Mouse (Mus musculus) embryo, embryonic 10 days (tissue): ENCODE measurements at regions not wholly inside any gene's neighbourhood (a gene's known extent, or its start where the extent isn't known, plus 50 kb on each side); places are given as distances from the start of the nearest gene placed in this dataset.

Experiments
- DNase-seq: peaks from one replicate; pipeline ENCODE4 v3.0.0-alpha.2; 2015; ENCODE audit warnings: low spot score

GRCm38 (mm10) chr12:106732108-106732857 lies 722.3 kb downstream of the Vrk1 start:
- DNase-seq: no peak

DNA sequence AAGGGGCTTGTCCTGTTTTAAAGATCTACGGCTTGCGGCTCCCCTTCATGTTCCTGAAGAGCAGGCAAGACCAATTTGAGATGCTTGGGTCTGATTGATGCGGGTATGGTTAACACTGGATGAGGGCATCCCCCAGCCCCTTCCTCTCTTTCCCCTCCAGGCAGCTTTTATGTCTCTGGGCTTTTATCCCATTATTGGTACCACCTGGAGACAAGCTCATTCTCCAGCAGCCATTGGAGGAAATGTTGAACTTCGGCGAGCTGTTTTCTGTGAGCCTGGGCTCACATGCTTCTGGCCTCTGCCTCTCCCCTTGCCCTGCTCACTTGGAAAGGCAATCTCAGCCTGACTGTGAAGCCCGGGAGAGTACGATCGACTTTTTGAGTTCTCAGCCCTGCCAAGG lies 738.7 kb downstream of the Vrk1 start:
- no peak for DNase-seq

DNA sequence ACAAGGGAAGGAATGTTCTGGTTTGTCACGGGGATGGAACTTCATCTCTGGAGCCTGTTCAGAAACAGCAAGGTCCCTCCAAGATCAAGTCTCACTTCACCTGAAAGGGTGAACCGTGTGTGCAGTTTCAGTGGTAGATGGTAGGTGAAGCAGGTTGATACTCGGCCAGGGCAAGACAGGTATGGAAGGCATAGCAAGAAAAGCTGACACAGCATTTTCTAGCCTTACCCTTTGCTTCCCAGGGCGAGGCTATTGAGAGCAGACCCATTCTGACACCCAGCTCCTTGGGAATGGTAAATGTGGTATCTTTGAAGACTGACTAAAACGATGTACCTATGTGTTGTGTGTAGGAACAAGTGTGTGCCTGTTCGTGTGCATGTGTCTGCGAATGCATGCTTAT lies 724.9 kb upstream of the 3110018I06Rik start:
- no peak for DNase-seq

GRCm38 (mm10) chr12:106764516-106764915 lies 723.9 kb upstream of the 3110018I06Rik start:
- no peak for DNase-seq

DNA sequence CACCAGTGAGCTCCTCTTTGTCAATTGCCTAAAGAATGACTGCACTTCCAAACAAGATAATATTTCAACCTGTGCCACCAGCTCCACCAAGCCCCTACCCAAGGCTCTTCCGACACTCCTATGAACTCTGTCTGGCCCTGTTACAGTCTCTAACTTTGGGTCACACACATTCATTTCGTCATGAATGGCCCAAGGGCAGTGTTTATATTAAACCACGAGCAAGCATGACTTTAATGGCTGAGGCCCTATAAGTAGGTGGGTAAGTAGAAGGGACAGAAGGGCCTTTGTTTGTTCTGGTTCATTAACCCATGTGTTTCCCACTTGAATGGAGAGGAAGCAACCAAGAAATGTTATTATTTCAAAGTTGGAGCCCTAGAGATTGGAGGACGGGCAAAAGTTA lies 714.9 kb upstream of the 3110018I06Rik start:
- DNase-seq: no peak

- DNase-seq: peak; percentile 24
Measured at GRCm38 (mm10) chr12:106796596-106796995, 691.8 kb upstream of the 3110018I06Rik start.

DNA sequence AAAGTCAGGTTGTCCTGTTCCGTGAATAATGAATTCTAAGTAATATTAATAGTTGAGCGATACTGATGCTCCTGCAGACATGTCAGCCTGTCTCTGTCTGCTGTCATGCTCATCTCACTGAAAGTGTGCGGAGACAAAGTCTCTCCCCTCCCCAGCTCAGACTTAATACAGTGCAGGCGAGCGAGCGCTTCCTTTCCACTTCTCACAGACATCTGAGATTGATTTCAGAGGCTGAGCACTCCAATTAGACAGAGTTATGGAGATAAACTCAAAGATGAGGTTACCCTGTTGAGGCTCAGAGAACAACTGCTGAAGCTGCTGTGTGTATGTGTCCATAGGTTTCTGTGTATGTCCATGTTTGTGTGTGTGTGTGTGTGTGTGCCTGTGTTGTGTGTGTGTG lies 668.7 kb upstream of the 3110018I06Rik start:
- DNase-seq: no peak

DNA sequence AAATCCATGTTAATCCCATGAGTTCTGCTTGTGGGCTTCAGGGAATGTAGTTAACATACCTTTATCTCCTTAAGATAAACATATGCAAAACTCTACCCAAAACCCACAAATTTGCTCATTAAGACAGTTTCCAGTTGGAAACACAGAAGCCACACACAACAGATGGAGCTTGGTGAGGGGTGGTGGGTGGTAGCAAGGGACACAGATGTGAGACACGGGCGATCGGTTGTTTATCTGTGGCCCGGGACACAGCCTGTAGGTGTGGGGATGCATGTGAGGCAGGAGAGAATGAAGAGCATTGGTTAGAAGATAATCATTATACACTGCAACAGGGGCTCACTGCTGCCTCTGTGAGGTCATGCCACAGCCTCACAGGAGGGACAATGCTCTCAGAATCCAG lies 666.1 kb upstream of the 3110018I06Rik start:
- DNase-seq: no peak

GRCm38 (mm10) chr12:106828542-106828941 lies 659.9 kb upstream of the 3110018I06Rik start:
- DNase-seq: no peak

DNA sequence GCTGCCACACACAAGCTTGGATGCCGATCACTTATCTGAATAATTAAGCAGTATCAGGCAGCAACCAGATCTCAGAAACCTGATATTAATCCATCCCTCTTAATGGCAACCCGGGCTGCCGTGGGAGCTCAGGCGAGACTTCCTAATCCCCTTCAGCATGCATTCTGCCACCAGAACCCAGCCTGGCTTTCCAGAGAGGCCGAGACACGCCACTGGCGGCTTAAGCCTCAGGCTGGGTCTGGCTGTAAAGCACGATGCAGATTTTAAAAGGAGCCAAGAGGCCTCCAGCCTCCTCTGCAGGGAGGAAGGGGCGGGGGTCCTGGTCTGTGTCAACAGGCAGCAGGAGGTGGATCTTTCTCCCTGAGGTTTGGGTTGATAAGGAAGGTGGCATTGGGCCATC lies 659.1 kb upstream of the 3110018I06Rik start:
- DNase-seq: no peak

DNA sequence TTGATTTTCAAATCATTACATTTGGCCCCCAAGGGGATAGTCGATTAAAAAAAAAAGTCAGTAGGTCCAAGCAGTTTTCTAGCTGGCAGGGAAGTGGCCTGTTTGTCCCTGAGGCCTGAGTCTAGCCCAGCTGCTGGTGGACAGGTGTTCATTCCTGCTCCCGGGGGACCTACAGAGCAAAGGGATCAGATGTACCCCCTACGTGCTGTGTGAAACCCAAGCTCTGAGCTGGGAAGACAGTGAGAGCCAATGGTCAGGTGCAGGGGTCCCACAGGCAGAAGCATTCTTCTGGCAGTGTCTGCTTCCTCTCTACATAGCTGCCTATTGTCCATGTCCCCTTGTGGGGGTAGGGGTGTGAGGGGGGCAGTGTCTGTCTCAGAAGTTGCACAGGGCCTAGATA lies 653.2 kb upstream of the 3110018I06Rik start:
- no peak for DNase-seq

DNA sequence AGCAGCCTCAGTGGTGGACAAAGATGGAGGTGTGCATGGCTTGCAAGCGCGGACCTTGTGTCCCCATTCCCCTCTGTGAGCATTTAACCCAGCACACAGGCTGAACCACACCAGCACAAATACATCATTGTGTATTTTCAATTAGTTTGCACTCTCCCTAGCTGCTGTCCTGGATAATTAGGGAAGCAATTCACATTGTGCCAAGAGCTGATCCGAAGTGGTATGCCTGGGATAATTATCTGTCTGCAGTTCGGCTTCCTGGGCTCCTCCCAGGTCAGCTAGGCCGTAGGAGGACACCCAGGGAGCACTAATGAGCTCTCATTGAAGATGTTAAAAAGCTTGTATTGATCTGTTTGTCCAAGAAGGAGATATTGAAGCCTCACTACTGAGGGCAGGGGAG lies 648.8 kb upstream of the 3110018I06Rik start:
- DNase-seq: peak; percentile 30

DNA sequence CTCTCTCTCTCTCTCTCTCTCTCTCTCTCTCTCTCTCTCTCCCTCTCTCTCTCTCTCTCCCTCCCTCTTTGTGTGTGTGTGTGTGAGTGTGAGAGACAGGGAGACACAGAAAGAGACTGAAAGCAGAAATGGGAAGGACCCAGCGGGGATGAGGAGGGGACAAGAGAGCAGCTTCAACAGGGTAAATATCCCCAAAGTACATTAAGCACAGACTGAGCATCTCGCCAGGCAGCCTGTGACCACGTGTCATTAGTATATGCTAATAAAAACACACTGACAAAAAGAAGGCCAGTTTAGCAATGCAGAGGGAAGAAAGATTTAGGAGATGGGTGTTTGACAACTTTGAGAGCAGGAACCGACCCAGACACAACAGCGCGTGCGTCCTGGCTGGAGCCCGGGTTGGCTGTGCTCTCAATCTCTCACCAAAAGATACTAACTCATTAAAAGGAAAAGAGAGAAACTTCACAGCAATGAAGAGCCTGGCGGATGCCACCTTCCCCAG lies 648.2 kb upstream of the 3110018I06Rik start:
- no peak for DNase-seq

- DNase-seq: no peak
Measured at GRCm38 (mm10) chr12:106841996-106842395, 646.4 kb upstream of the 3110018I06Rik start.

GRCm38 (mm10) chr12:106842396-106842795 lies 646.0 kb upstream of the 3110018I06Rik start:
- no peak for DNase-seq

DNA sequence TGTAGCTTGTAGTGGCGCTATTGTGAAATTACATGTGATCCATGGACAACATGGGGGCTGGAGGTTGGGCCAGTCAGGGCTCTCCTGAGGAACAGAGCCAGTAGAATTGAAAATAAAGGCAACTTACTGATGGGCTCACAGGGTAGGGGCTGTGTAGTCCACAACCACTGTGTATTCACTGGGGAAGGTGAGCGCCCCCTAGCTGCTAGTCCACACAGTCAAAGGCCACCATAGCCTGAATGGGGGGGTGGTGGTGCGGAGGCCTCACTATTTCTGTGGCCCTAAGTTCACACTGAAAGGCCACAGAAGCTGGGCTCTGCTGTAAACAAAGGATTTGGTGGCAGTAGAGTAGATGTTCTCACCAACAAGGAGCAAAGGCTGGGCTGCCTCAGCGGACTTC lies 636.8 kb upstream of the 3110018I06Rik start:
- no peak for DNase-seq

- no peak for DNase-seq
Measured at GRCm38 (mm10) chr12:106852736-106853135, 635.7 kb upstream of the 3110018I06Rik start.

- peak; percentile 69 for DNase-seq
Measured at GRCm38 (mm10) chr12:106853711-106854240, 634.7 kb upstream of the 3110018I06Rik start.

- DNase-seq: no peak
Measured at GRCm38 (mm10) chr12:106855520-106855919, 632.9 kb upstream of the 3110018I06Rik start.

DNA sequence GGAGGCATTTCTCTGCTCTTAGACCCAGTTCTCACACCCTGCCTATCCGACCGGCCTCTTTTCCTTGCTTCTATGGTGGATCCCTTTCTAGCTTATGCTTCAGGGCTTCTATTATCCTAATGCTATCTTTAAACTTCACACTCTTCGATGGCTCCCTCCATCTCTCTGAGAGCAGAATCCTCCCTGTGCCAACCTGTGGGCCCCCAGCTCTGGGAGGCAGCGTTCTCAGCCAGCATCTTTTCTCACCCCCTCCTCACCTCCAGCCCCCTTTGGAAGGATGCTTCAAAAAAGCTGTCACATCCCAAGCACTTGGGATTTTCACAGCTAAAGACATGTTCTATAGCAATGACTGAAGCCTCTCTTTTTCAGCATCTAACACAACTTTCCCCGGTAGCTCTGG lies 626.8 kb upstream of the 3110018I06Rik start:
- no peak for DNase-seq

DNA sequence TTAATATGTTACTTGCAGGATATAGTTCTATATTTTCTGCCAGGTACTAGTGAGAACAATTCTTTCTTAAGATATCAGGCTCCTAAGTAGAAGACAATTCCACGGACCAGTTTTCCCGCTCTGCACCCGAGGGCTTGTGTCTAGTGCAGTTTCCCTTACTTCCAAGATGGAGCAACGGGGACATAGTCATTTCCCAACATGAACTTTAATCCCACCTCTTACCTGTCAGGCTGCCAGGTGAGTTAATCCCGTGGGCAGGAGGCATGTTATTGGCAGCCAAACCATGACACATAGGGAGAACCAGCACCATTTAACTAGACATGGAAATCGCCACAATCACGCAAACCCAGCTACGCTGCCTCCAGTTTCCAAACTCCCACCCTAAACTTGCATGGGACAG lies 624.4 kb upstream of the 3110018I06Rik start:
- DNase-seq: no peak

DNA sequence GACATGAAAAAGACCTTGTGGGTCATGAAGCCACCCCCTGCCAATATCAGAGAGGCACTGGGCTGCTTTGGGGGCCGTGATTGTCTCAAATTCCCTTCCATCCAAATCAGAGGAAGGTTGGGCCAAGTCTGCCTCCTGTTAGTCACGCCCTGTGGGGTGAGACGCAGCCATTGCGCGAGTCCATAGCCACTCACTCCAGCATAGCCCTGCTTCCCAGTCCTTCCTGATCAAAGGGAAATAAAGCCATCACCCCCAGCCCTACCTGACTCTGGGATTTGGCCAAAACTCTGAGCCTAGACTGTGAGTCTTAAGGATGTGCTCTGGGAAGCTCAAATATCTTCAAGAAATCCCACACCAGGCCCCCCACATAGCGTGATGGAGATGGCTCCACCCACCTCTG lies 620.4 kb upstream of the 3110018I06Rik start:
- DNase-seq: peak; percentile 16

GRCm38 (mm10) chr12:106871481-106871880 lies 617.0 kb upstream of the 3110018I06Rik start:
- DNase-seq: no peak
